Mouse (Mus musculus) MEL (cell line): ENCODE measurements at regions not wholly inside any gene's neighbourhood (a gene's known extent, or its start where the extent isn't known, plus 50 kb on each side); places are given as distances from the start of the nearest gene placed in this dataset.

ENCODE experiments used
- CTCF ChIP-seq, 3 experiments: IDR thresholded peaks in 2 of 3; conservative IDR thresholded peaks in 1 of 3; 2 replicates each; pipeline ENCODE4 v1.5.1; 2011 to 2012; ENCODE audit warnings: low read length in 3 of 3, low read depth in 2 of 3, mild to moderate bottlenecking in 2 of 3, improper control_type of control experiment in 1 of 3, inconsistent platforms in 1 of 3, mixed read lengths in 1 of 3, moderate library complexity in 1 of 3; ENCODE audit not compliant: control insufficient read depth in 1 of 3, insufficient read depth in 1 of 3, poor library complexity in 1 of 3, severe bottlenecking in 1 of 3
- EP300 ChIP-seq, 2 experiments: IDR thresholded peaks; 2 replicates each; pipeline ENCODE4 v1.6.1; 2011; ENCODE audit warnings: improper control_type of control experiment in 2 of 2, low read length in 2 of 2, low read depth in 1 of 2, mild to moderate bottlenecking in 1 of 2
- MAX ChIP-seq: IDR thresholded peaks from 2 replicates; pipeline ENCODE4 v1.6.1; 2011; ENCODE audit warnings: low read length, improper control_type of control experiment
- POLR2A ChIP-seq, 2 experiments: IDR thresholded peaks; 2 replicates each; pipeline ENCODE4 v1.6.1; 2011 to 2012; ENCODE audit warnings: low read length in 2 of 2, mild to moderate bottlenecking in 2 of 2, control low read depth in 1 of 2, improper control_type of control experiment in 1 of 2, low read depth in 1 of 2, moderate library complexity in 1 of 2; ENCODE audit not compliant: control insufficient read depth in 1 of 2, insufficient read depth in 1 of 2, poor library complexity in 1 of 2

DNA sequence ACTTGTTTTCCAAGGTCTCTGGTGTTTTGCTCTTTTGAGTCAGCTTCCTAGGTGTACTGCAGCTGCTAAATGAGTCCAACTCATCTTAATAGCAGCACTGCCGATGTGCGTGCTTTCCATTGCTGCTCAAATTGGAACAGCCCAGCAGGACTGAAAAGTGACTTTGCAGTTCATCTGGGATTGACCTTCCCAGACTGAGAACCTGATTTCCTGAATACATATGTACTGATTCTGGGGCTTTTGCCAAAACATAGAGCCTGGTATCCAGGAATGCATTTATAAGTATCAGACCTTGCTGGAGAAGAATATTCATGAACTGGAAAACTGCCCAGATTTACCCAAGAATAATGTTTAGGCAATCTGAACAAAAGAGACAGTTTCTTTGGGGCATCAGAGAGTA, 1579.0 kb upstream of the Sel1l start:
- TF ChIP-seq EP300 (IDR thresholded peaks at IDR 0.05; ENCODE audit: low read depth in 1 of 2, low read length in 2 of 2) (no peak), CTCF (IDR thresholded peaks at IDR 0.05 in 2 of 3, conservative IDR thresholded peaks at IDR 0.05 in 1 of 3; ENCODE audit: control insufficient read depth in 1 of 3, insufficient read depth in 1 of 3, low read depth in 2 of 3, low read length in 3 of 3, poor library complexity in 1 of 3, severe bottlenecking in 1 of 3) (no peak), MAX (no peak), POLR2A (IDR thresholded peaks at IDR 0.05; ENCODE audit: control insufficient read depth in 1 of 2, insufficient read depth in 1 of 2, low read depth in 1 of 2, low read length in 2 of 2, poor library complexity in 1 of 2) (no peak)
